Mouse (Mus musculus) hindbrain, embryonic 16.5 days (tissue): ENCODE results near the gene Mettl27. TPM values are rescaled to one million over a fixed set of nuclear protein-coding genes. Genes with fewer than 3 reads are reported as not detected.

Source experiments
- ATAC-seq: fragments of 200-750 bp; cut with Nextera tagmentation; 2 replicates; pipeline ENCODE4 v1.8.0; 2017; ENCODE audit warnings: moderate TSS enrichment, moderate library complexity
- H3K27ac ChIP-seq: fragments of 300-500 bp; sonication (generic); 2 replicates; pipeline ENCODE4 v1.5.1; 2014; ENCODE audit warnings: low read depth, mild to moderate bottlenecking, control low read depth, low read length, moderate library complexity
- H3K27me3 ChIP-seq: fragments of 300-500 bp; sonication (generic); replicated peaks from 2 replicates; pipeline ENCODE4 v1.6.1; 2014; ENCODE audit warnings: low read length; ENCODE audit not compliant: control insufficient read depth, insufficient read depth
- H3K36me3 ChIP-seq: fragments of 300-500 bp; sonication (generic); 2 replicates; pipeline ENCODE4 v1.6.1; 2014; ENCODE audit warnings: mild to moderate bottlenecking, low read length, moderate library complexity, mixed read lengths; ENCODE audit not compliant: control insufficient read depth, insufficient read depth
- H3K4me1 ChIP-seq: fragments of 300-500 bp; sonication (generic); 2 replicates; pipeline ENCODE4 v1.6.1; 2014; ENCODE audit warnings: low read depth, low read length; ENCODE audit not compliant: control insufficient read depth, insufficient read depth
- H3K4me2 ChIP-seq: fragments of 300-500 bp; sonication (generic); 2 replicates; pipeline ENCODE4 v1.6.1; 2014; ENCODE audit warnings: mild to moderate bottlenecking, low read length, control low read depth, moderate library complexity
- H3K4me3 ChIP-seq: fragments of 300-500 bp; sonication (generic); 2 replicates; pipeline ENCODE4 v1.5.1; 2014; ENCODE audit warnings: mild to moderate bottlenecking, low read length, control low read depth, moderate library complexity
- H3K9ac ChIP-seq: fragments of 300-500 bp; sonication (generic); 2 replicates; pipeline ENCODE4 v1.6.1; 2014; ENCODE audit warnings: low read depth, mild to moderate bottlenecking, control low read depth, low read length, moderate library complexity
- H3K9me3 ChIP-seq: fragments of 300-500 bp; sonication (generic); 2 replicates; pipeline ENCODE4 v1.6.1; 2014; ENCODE audit warnings: mild to moderate bottlenecking, low read length, moderate library complexity; ENCODE audit not compliant: control insufficient read depth
- WGBS: fragments of 180-500 bp; shearing (Covaris S2); extraction: QIAGEN DNeasy Blood & Tissue Kit; methylation state at CpG from one replicate; pipeline ENCODE4 v1.1.7; 2014; 5-methylcytosine and 5-hydroxymethylcytosine counted together
- polyA plus RNA-seq: library from polyadenylated mRNA; unstranded; fragments of >200 nt; fragmentation: Nextera tagmentation; extraction: Ambion mirVana; gene quantifications from 2 replicates; pipeline ENCODE4 v1.2.1, GENCODE M21; 2015

Gene Mettl27
- polyA plus RNA-seq, 1 experiment from 2014 or later, result 7.0 TPM

- no peaks in the 10 kb centered on the region for H3K36me3 ChIP-seq
- no peak overlapping the region for H3K4me2 ChIP-seq
- WGBS, result 54% methylated on average over 17 of the region's 19 CpGs
- H3K4me1 ChIP-seq, result peaks cover 5% of the 10 kb centered on the region; the same call in 1 of the 2 replicates
- H3K9me3 ChIP-seq, result no peaks in the 10 kb centered on the region
- no peak for ATAC-seq
- H3K4me3 ChIP-seq, result no peak overlapping the region
- no peak overlapping the region for H3K9ac ChIP-seq
- peaks cover 12% of the 10 kb centered on the region for H3K27me3 ChIP-seq
- no peak overlapping the region for H3K27ac ChIP-seq
Observed at GRCm38 (mm10) chr5:134945266-134945959, 13.2 kb downstream of the Mettl27 start.

- H3K4me1 ChIP-seq, result peaks cover 5% of the 10 kb centered on the region; the same call in 1 of the 2 replicates
- no peak overlapping the region for H3K4me2 ChIP-seq
- H3K36me3 ChIP-seq, result no peaks in the 10 kb centered on the region
- no peak overlapping the region for H3K27ac ChIP-seq
- no peaks in the 10 kb centered on the region for H3K9me3 ChIP-seq
- H3K4me3 ChIP-seq, result no peak overlapping the region
- no peak for ATAC-seq
- WGBS, result 18% methylated on average over 43 of the region's 43 CpGs
- H3K9ac ChIP-seq, result no peak overlapping the region
- peaks cover 12% of the 10 kb centered on the region for H3K27me3 ChIP-seq
Observed at GRCm38 (mm10) chr5:134946063-134946856, 14.1 kb downstream of the Mettl27 start.

- H3K9ac ChIP-seq, result no peak within 1 kb of the TSS
- peaks cover 12% of the 10 kb centered on the region for H3K27me3 ChIP-seq
- H3K4me3 ChIP-seq, result no peak within 1 kb of the TSS
- no peak within 1 kb of the TSS for H3K27ac ChIP-seq
- H3K9me3 ChIP-seq, result no peaks in the 10 kb centered on the region
- no peak within 1 kb of the TSS for H3K4me2 ChIP-seq
- peaks cover 5% of the 10 kb centered on the region; the same call in 1 of the 2 replicates for H3K4me1 ChIP-seq
- H3K36me3 ChIP-seq, result no peaks in the 10 kb centered on the region
- WGBS, result 15% methylated on average over 11 of the region's 11 CpGs
- no peak for ATAC-seq
Observed at GRCm38 (mm10) chr5:134946857-134947255, 14.7 kb downstream of the Mettl27 start, which contains the start of gene Cldn4. Gene Cldn4, minus strand, starts transcription at chr5:134946934.

- Histone ChIP-seq H3K27ac (no peak overlapping the region), H3K9me3 (no peaks in the 10 kb centered on the region), H3K9ac (no peak overlapping the region), H3K4me1 (peaks cover 5% of the 10 kb centered on the region; the same call in 1 of the 2 replicates), H3K4me3 (no peak overlapping the region), H3K36me3 (no peaks in the 10 kb centered on the region), H3K4me2 (no peak overlapping the region), H3K27me3 (peaks cover 12% of the 10 kb centered on the region)
- no peak for ATAC-seq
- WGBS, result 78% methylated on average over 5 of the region's 5 CpGs
Observed at GRCm38 (mm10) chr5:134947420-134948084, 15.4 kb downstream of the Mettl27 start.

- Histone ChIP-seq H3K9me3 (no peaks in the 10 kb centered on the region), H3K4me2 (no peak overlapping the region), H3K4me1 (peaks cover 5% of the 10 kb centered on the region; the same call in 1 of the 2 replicates), H3K9ac (no peak overlapping the region), H3K27ac (no peak overlapping the region), H3K4me3 (no peak overlapping the region), H3K27me3 (peaks cover 12% of the 10 kb centered on the region), H3K36me3 (no peaks in the 10 kb centered on the region)
- no peak for ATAC-seq
- 71% methylated on average over 4 of the region's 4 CpGs for WGBS
Observed at GRCm38 (mm10) chr5:134948085-134948439, 15.9 kb downstream of the Mettl27 start.

- Histone ChIP-seq H3K4me2 (no peak overlapping the region), H3K4me1 (peaks cover 3% of the 10 kb centered on the region; the same call in 1 of the 2 replicates), H3K27me3 (peaks cover 7% of the 10 kb centered on the region), H3K9ac (no peak overlapping the region), H3K4me3 (no peak overlapping the region), H3K36me3 (no peaks in the 10 kb centered on the region), H3K9me3 (no peaks in the 10 kb centered on the region), H3K27ac (no peak overlapping the region)
- WGBS, result 56% methylated on average over 19 of the region's 19 CpGs
- ATAC-seq, result no peak
Observed at GRCm38 (mm10) chr5:134951053-134951884, 19.1 kb downstream of the Mettl27 start.

GRCm38 (mm10) chr5:134955491-134955890 is 23.3 kb downstream of the Mettl27 start:
- Histone ChIP-seq H3K4me1 (no peaks in the 10 kb centered on the region), H3K36me3 (no peaks in the 10 kb centered on the region), H3K27ac (no peak overlapping the region), H3K27me3 (no peaks in the 10 kb centered on the region; the same call in 1 of the 2 replicates), H3K4me3 (no peak overlapping the region), H3K9ac (no peak overlapping the region), H3K4me2 (no peak overlapping the region), H3K9me3 (no peaks in the 10 kb centered on the region)
- 72% methylated on average over 5 of the region's 5 CpGs for WGBS
- ATAC-seq, result no peak

- ATAC-seq, result no peak
- H3K27me3 ChIP-seq, result no peaks in the 10 kb centered on the region; the same call in 1 of the 2 replicates
- no peak overlapping the region for H3K4me2 ChIP-seq
- WGBS, result 69% methylated on average over 7 of the region's 7 CpGs
- no peak overlapping the region for H3K9ac ChIP-seq
- no peak overlapping the region for H3K27ac ChIP-seq
- no peaks in the 10 kb centered on the region for H3K36me3 ChIP-seq
- H3K4me3 ChIP-seq, result no peak overlapping the region
- H3K9me3 ChIP-seq, result no peaks in the 10 kb centered on the region
- no peaks in the 10 kb centered on the region for H3K4me1 ChIP-seq
Observed at GRCm38 (mm10) chr5:134959114-134959513, 26.9 kb downstream of the Mettl27 start.
